18 mouse cellular contexts compared by ENCODE assay signal in genomic region chr5:65991191-65991590, GRCm38 (mm10). TPM values are rescaled to one million over a fixed set of nuclear protein-coding genes. Genes with fewer than 3 reads are reported as not detected.
DNase-seq lines count a peak whose midpoint lies in the region; TF ChIP-seq lines count a peak whose summit lies in the region.
"Had no signal": no experiment of that assay in that cellular context is flagged by ENCODE, and none has a peak within 500 bp of the region (broad histone marks: within the 10 kb centered on the region; RNA-seq: fewer than 3 reads in every experiment).

No protein-coding gene starts in this region.

- H3K36me3 ChIP-seq in macrophage (ENCODE audit: inconsistent target): no peaks in the 10 kb centered on the region
- H3K36me3 ChIP-seq: embryonic facial prominence, embryonic 13.5 days; heart, embryonic 12.5 days; liver, embryonic 13.5 days had no signal

- TF ChIP-seq CTCF in lung, adult 2 months (IDR thresholded peaks at IDR 0.05; ENCODE audit: insufficient read depth, low read length): no peak

- 71% methylated on average over 2 of the region's 2 CpGs for WGBS in lung, adult 2 months
- 47% methylated on average over 2 of the region's 2 CpGs for WGBS in macrophage (ENCODE audit: missing documents)

- no peaks in the 10 kb centered on the region for H3K79me2 ChIP-seq in macrophage (ENCODE audit: inconsistent target)

- peak; percentile 23 for DNase-seq in lung, postnatal 25 days (ENCODE audit: low spot score)
- DNase-seq in lung, adult 2 months: no peak
- peak; percentile 6 for DNase-seq in c-Kit-positive CD71-positive TER-119-negative erythroid progenitor cells, embryonic 14.5 days (ENCODE audit: low read depth)
- DNase-seq in spleen, adult 18-20 months: no peak
- DNase-seq in left cerebral cortex, adult 9 months (ENCODE audit: low spot score in 2 of 2): no peak
- DNase-seq in heart, adult 8-10 months (ENCODE audit: low spot score): no peak
- no peak for DNase-seq in heart, adult 18-20 months
- DNase-seq: adrenal gland, postnatal 25 days; cerebellum, adult 9-10 months; kidney, postnatal 25 days; liver, embryonic 13.5 days; midbrain, embryonic 14.5 days; thymus, adult 2 months had no signal

- H3K4me3 ChIP-seq in lung, adult 2 months (replicated peaks; ENCODE audit: extremely low read depth, low read depth, low read length): no peak overlapping the region
- no peak overlapping the region for H3K4me3 ChIP-seq in macrophage (ENCODE audit: inconsistent target)
- H3K4me3 ChIP-seq: embryonic facial prominence, embryonic 13.5 days; heart, embryonic 12.5 days; left cerebral cortex, adult 2 months; liver, embryonic 13.5 days had no signal

- H3K27ac ChIP-seq in macrophage: peak overlapping the region; percentile 60
- H3K27ac ChIP-seq: embryonic facial prominence, embryonic 13.5 days; hindbrain, embryonic 14.5 days; left cerebral cortex, adult 2 months; liver, embryonic 13.5 days had no signal

- no peak for TF ChIP-seq POLR2A in lung, adult 2 months (IDR thresholded peaks at IDR 0.05; ENCODE audit: borderline replicate concordance, extremely low read depth, low read depth, low read length)

- H3K4me1 ChIP-seq in lung, adult 2 months (ENCODE audit: control insufficient read depth, insufficient read depth, low read length): no peaks in the 10 kb centered on the region
- H3K4me1 ChIP-seq: embryonic facial prominence, embryonic 13.5 days; heart, embryonic 12.5 days; liver, embryonic 13.5 days had no signal

RNA-seq across cellular contexts. Expression of gene 9130230L23Rik, which starts 12.9 kb away (rescaled TPM):
- polyA plus RNA-seq in lung, adult 2 months (2012; rRNA removed): 2.6 and 3.5 TPM in 2 replicates
- 100 to 1,000 TPM in 1 of 26 experiments, 10 to 100 TPM in 12, 1 to 10 TPM in 13; 1.6 to 104 (median 10.2) TPM for total RNA-seq in macrophage (2018; cell fraction: chromatin; rRNA removed)
- total RNA-seq in macrophage (2018; cell fraction: cytosol; rRNA removed): under 1 TPM in 24 of 26 experiments, not detected in 2; 0.07 to 0.93 (median 0.25) TPM
- 100 to 1,000 TPM in 1 of 26 experiments, 10 to 100 TPM in 12, 1 to 10 TPM in 13; 2.3 to 126 (median 10.8) TPM for total RNA-seq in macrophage (2018; cell fraction: nucleus; rRNA removed)
- polyA plus RNA-seq in macrophage (2018): 0.35 TPM in 1 of 3 replicates, not detected in the others
- not detected for total RNA-seq in heart, adult 8-10 months (2022)
- not detected for total RNA-seq in heart, adult 18-20 months (2021)
- total RNA-seq: left cerebral cortex, adult 2 months had no signal
- polyA plus RNA-seq: embryonic facial prominence, embryonic 13.5 days; hindbrain, embryonic 14.5 days; liver, embryonic 13.5 days; midbrain, embryonic 14.5 days had no signal

RNA-seq across cellular contexts. Expression of gene Chrna9, which starts 56.5 kb away (rescaled TPM):
- polyA plus RNA-seq in lung, adult 2 months (2012; rRNA removed): 1.4 TPM in 1 of 2 replicates, not detected in the other
- total RNA-seq in macrophage (2018; cell fraction: chromatin; rRNA removed): 1 to 10 TPM in 1 of 26 experiments, not detected in 25; 2.3 TPM
- not detected for total RNA-seq in macrophage (2018; cell fraction: cytosol; rRNA removed)
- total RNA-seq in macrophage (2018; cell fraction: nucleus; rRNA removed): 1 to 10 TPM in 2 of 26 experiments, not detected in 24; 1.9 to 3.2 TPM
- polyA plus RNA-seq in macrophage (2018): not detected in 3 replicates
- total RNA-seq in heart, adult 8-10 months (2022): under 1 TPM in 1 of 4 experiments, not detected in 3; 0.55 TPM
- not detected for total RNA-seq in heart, adult 18-20 months (2021)
- total RNA-seq: adrenal gland, postnatal 25 days; left cerebral cortex, adult 2 months had no signal
- polyA plus RNA-seq: embryonic facial prominence, embryonic 13.5 days; hindbrain, embryonic 14.5 days; liver, embryonic 13.5 days; midbrain, embryonic 14.5 days had no signal

Comparison
In these comparisons a context has a peak if more than half of its experiments do, and no peak if none do; other contexts are left out.
1. DNase-seq: peak in lung, postnatal 25 days (single experiment) and c-Kit-positive CD71-positive TER-119-negative erythroid progenitor cells, embryonic 14.5 days (single experiment); none in lung, adult 2 months (single experiment), spleen, adult 18-20 months (0 of 2), left cerebral cortex, adult 9 months (0 of 2), heart, adult 8-10 months (single experiment) and heart, adult 18-20 months (0 of 2).